Mouse (Mus musculus): Measurements from ENCODE around the gene Habp2.

DNA sequence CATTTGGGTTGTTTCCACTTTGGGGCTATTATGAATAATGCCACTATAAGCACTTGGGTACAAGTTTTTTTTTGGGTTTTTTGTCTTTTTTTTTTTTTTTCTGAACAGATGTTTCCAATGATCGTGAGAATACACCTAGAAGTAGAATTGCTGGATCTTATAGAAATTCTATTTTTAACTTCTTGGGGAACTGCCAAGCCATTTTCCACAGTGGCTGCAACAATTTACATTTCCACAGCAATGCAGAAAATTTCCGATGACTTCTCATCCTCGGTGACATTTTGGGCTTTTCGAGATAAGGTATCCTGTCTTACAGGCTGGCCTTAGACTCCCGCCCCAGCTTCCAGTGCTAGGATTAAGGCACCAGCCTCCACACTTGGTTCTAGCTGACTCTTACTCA, 41.7 kb upstream of the Habp2 start:
- TF ChIP-seq MAX (IDR thresholded peaks at IDR 0.05; ENCODE audit: low read length) = no peak
- no peak for TF ChIP-seq CHD1 (IDR thresholded peaks at IDR 0.05; ENCODE audit: low read depth, low read length)
- no peak for TF ChIP-seq NELFE (IDR thresholded peaks at IDR 0.05; ENCODE audit: low read depth, low read length)
- no peak for TF ChIP-seq POLR2A (IDR thresholded peaks at IDR 0.05; ENCODE audit: low read depth, low read length)
- no peak for TF ChIP-seq POLR2AphosphoS2 (IDR thresholded peaks at IDR 0.05; ENCODE audit: low read depth, low read length)
- no peak for TF ChIP-seq RAD21 (IDR thresholded peaks at IDR 0.05; ENCODE audit: low read depth, low read length)
- no peak for TF ChIP-seq CTCF (conservative IDR thresholded peaks at IDR 0.05 in 1 of 2, IDR thresholded peaks at IDR 0.05 in 1 of 2; ENCODE audit: low read depth in 2 of 2, low read length in 2 of 2)
- TF ChIP-seq BHLHE40 (IDR thresholded peaks at IDR 0.05; ENCODE audit: low read depth, low read length) = no peak
- no peak for TF ChIP-seq EP300 (IDR thresholded peaks at IDR 0.05; ENCODE audit: low read length)
- TF ChIP-seq ZKSCAN1 (IDR thresholded peaks at IDR 0.05; ENCODE audit: borderline replicate concordance, low read depth, low read length) = no peak
- no peak for TF ChIP-seq MYC (IDR thresholded peaks at IDR 0.05; ENCODE audit: low read depth, low read length)
- no peak for TF ChIP-seq TBP (conservative IDR thresholded peaks at IDR 0.05; ENCODE audit: low read depth, low read length)
- TF ChIP-seq CHD2 (IDR thresholded peaks at IDR 0.05; ENCODE audit: low read length) = no peak
- no peak for TF ChIP-seq E2F4 (IDR thresholded peaks at IDR 0.05; ENCODE audit: insufficient replicate concordance, low read depth, low read length)

All from CH12.LX (cell line).